Mouse (Mus musculus) liver, embryonic 12.5 days (tissue): ENCODE data around the gene Scaf11. TPM values are rescaled to one million over a fixed set of nuclear protein-coding genes. Genes with fewer than 3 reads are reported as not detected.
"Not testable (repeated sequence)": the region's sequence is repeated elsewhere in the genome, so short reads cannot be mapped to it uniquely, and the experiment has no call there.

Experiments
- ATAC-seq: fragments of 200-750 bp; cut with Nextera tagmentation; 2 replicates; pipeline ENCODE4 v1.8.0; 2017; ENCODE audit warnings: moderate number of reproducible peaks, mild to moderate bottlenecking, moderate library complexity
- H3K27ac ChIP-seq: fragments of 300-500 bp; sonication (generic); 2 replicates; pipeline ENCODE4 v1.5.1; 2016; ENCODE audit warnings: mild to moderate bottlenecking
- H3K27me3 ChIP-seq: fragments of 300-500 bp; sonication (generic); replicated peaks from 2 replicates; pipeline ENCODE4 v1.6.1; 2016; ENCODE audit warnings: mild to moderate bottlenecking, moderate library complexity
- H3K36me3 ChIP-seq: fragments of 300-500 bp; sonication (generic); 2 replicates; pipeline ENCODE4 v1.6.1; 2016; ENCODE audit warnings: mild to moderate bottlenecking, moderate library complexity
- H3K4me1 ChIP-seq: fragments of 300-500 bp; sonication (generic); 2 replicates; pipeline ENCODE4 v1.6.1; 2016
- H3K4me2 ChIP-seq: fragments of 300-500 bp; sonication (generic); 2 replicates; pipeline ENCODE4 v1.6.1; 2016; ENCODE audit warnings: mild to moderate bottlenecking, moderate library complexity
- H3K4me3 ChIP-seq: fragments of 300-500 bp; sonication (generic); 2 replicates; pipeline ENCODE4 v1.5.1; 2016; ENCODE audit warnings: mild to moderate bottlenecking, moderate library complexity
- H3K9ac ChIP-seq: fragments of 300-500 bp; sonication (generic); 2 replicates; pipeline ENCODE4 v1.6.1; 2016; ENCODE audit warnings: mild to moderate bottlenecking, moderate library complexity
- H3K9me3 ChIP-seq: fragments of 300-500 bp; sonication (generic); replicated peaks from 2 replicates; pipeline ENCODE4 v1.6.1; 2016; ENCODE audit warnings: mild to moderate bottlenecking, moderate library complexity
- WGBS: fragments of 180-500 bp; shearing (Covaris S2); methylation state at CpG from one replicate; pipeline ENCODE4 v1.1.7; 2016; ENCODE audit not compliant: insufficient replicate concordance; 5-methylcytosine and 5-hydroxymethylcytosine counted together
- polyA plus RNA-seq: library from polyadenylated mRNA; unstranded; fragments of >200 nt; fragmentation: Nextera tagmentation; extraction: Ambion mirVana; gene quantifications from 2 replicates; pipeline ENCODE4 v1.2.1, GENCODE M21; 2016

The Scaf11 gene
- polyA plus RNA-seq, 1 experiment from 2014 or later, result 68.8 TPM

- Histone ChIP-seq H3K4me1 (peaks cover 23% of the 10 kb centered on the region), H3K9ac (no peak overlapping the region), H3K36me3 (peaks cover 68% of the 10 kb centered on the region), H3K4me2 (no peak overlapping the region), H3K9me3 (no peaks in the 10 kb centered on the region), H3K4me3 (no peak overlapping the region), H3K27ac (no peak overlapping the region), H3K27me3 (no peaks in the 10 kb centered on the region)
- no peak for ATAC-seq
- WGBS, result 89% methylated on average over 10 of the region's 10 CpGs
Observed at GRCm38 (mm10) chr15:96446785-96447184, 13.9 kb downstream of the Scaf11 start.

- not testable (repeated sequence) for H3K9ac ChIP-seq, H3K27me3 ChIP-seq, H3K4me3 ChIP-seq, ATAC-seq, H3K27ac ChIP-seq, H3K4me1 ChIP-seq, H3K4me2 ChIP-seq, H3K9me3 ChIP-seq
- peaks cover 67% of the 10 kb centered on the region for H3K36me3 ChIP-seq
- WGBS, result 63% methylated on average over 6 of the region's 6 CpGs
Observed at GRCm38 (mm10) chr15:96441480-96441879, 19.2 kb downstream of the Scaf11 start.

- Histone ChIP-seq H3K27ac (no peak overlapping the region), H3K36me3 (peaks cover 79% of the 10 kb centered on the region), H3K27me3 (no peaks in the 10 kb centered on the region), H3K9me3 (no peaks in the 10 kb centered on the region), H3K4me1 (no peaks in the 10 kb centered on the region), H3K9ac (no peak overlapping the region), H3K4me3 (no peak overlapping the region), H3K4me2 (no peak overlapping the region)
- 91% methylated on average over 1 of the region's 1 CpGs for WGBS
- ATAC-seq, result no peak
Observed at GRCm38 (mm10) chr15:96434202-96434601, 26.4 kb downstream of the Scaf11 start.

GRCm38 (mm10) chr15:96419920-96420319 lies 40.7 kb downstream of the Scaf11 start:
- Histone ChIP-seq H3K9me3 (no peaks in the 10 kb centered on the region), H3K4me3 (no peak overlapping the region), H3K4me2 (no peak overlapping the region), H3K27ac (no peak overlapping the region), H3K9ac (no peak overlapping the region), H3K36me3 (peaks cover 93% of the 10 kb centered on the region), H3K4me1 (no peaks in the 10 kb centered on the region), H3K27me3 (no peaks in the 10 kb centered on the region)
- WGBS, result 94% methylated on average over 8 of the region's 8 CpGs
- no peak for ATAC-seq

- 0 out of 2 replicates have a peak, but pooled peaks have one; percentile 24 for ATAC-seq
- no peak overlapping the region for H3K4me2 ChIP-seq
- H3K27me3 ChIP-seq, result no peaks in the 10 kb centered on the region
- H3K9ac ChIP-seq, result no peak overlapping the region
- no peaks in the 10 kb centered on the region for H3K9me3 ChIP-seq
- no peak overlapping the region for H3K4me3 ChIP-seq
- H3K27ac ChIP-seq, result no peak overlapping the region
- WGBS, result 91% methylated on average over 12 of the region's 12 CpGs
- no peaks in the 10 kb centered on the region for H3K4me1 ChIP-seq
- peaks cover 96% of the 10 kb centered on the region for H3K36me3 ChIP-seq
Observed at GRCm38 (mm10) chr15:96418161-96418560, 42.5 kb downstream of the Scaf11 start.

GRCm38 (mm10) chr15:96408717-96409121 lies 51.9 kb downstream of the Scaf11 start:
- H3K9ac ChIP-seq, result no peak overlapping the region
- peaks cover 73% of the 10 kb centered on the region for H3K36me3 ChIP-seq
- 83% methylated on average over 6 of the region's 6 CpGs for WGBS

GRCm38 (mm10) chr15:96407151-96407550 lies 53.5 kb downstream of the Scaf11 start:
- WGBS, result 82% methylated on average over 2 of the region's 2 CpGs
- no peak for ATAC-seq
- H3K27ac ChIP-seq, result no peak overlapping the region
- no peak overlapping the region for H3K4me2 ChIP-seq
- H3K4me1 ChIP-seq, result no peaks in the 10 kb centered on the region
- H3K9ac ChIP-seq, result no peak overlapping the region
- no peaks in the 10 kb centered on the region for H3K27me3 ChIP-seq
- H3K36me3 ChIP-seq, result peaks cover 71% of the 10 kb centered on the region
- no peak overlapping the region for H3K4me3 ChIP-seq
- H3K9me3 ChIP-seq, result no peaks in the 10 kb centered on the region

More at GRCm38 (mm10) chr15:96408717-96409121, 51.9 kb downstream of the Scaf11 start:
- no peak overlapping the region for H3K4me3 ChIP-seq
- no peak overlapping the region for H3K27ac ChIP-seq
- peak; percentile 53; the same call in 1 of the 2 replicates for ATAC-seq
- no peaks in the 10 kb centered on the region for H3K27me3 ChIP-seq
- H3K9me3 ChIP-seq, result no peaks in the 10 kb centered on the region
- no peaks in the 10 kb centered on the region for H3K4me1 ChIP-seq
- no peak overlapping the region for H3K4me2 ChIP-seq

GRCm38 (mm10) chr15:96406253-96406652 lies 54.4 kb downstream of the Scaf11 start:
- Histone ChIP-seq H3K4me3 (no peak overlapping the region), H3K27me3 (no peaks in the 10 kb centered on the region), H3K4me2 (no peak overlapping the region), H3K9ac (no peak overlapping the region), H3K4me1 (no peaks in the 10 kb centered on the region), H3K27ac (no peak overlapping the region), H3K9me3 (no peaks in the 10 kb centered on the region), H3K36me3 (peaks cover 73% of the 10 kb centered on the region)
- 75% methylated on average over 4 of the region's 4 CpGs for WGBS
- ATAC-seq, result no peak

GRCm38 (mm10) chr15:96405548-96405947 lies 55.1 kb downstream of the Scaf11 start:
- H3K27ac ChIP-seq, result no peak overlapping the region
- H3K4me3 ChIP-seq, result no peak overlapping the region
- H3K4me2 ChIP-seq, result no peak overlapping the region
- 84% methylated on average over 5 of the region's 5 CpGs for WGBS
- H3K9ac ChIP-seq, result no peak overlapping the region
- no peaks in the 10 kb centered on the region for H3K9me3 ChIP-seq
- H3K27me3 ChIP-seq, result no peaks in the 10 kb centered on the region
- H3K4me1 ChIP-seq, result no peaks in the 10 kb centered on the region
- peaks cover 72% of the 10 kb centered on the region for H3K36me3 ChIP-seq
- ATAC-seq, result no peak

- WGBS, result 89% methylated on average over 10 of the region's 10 CpGs
Observed at GRCm38 (mm10) chr15:96398333-96398732, 62.3 kb downstream of the Scaf11 start.

GRCm38 (mm10) chr15:96396641-96397344 lies 63.9 kb downstream of the Scaf11 start:
- peaks cover 88% of the 10 kb centered on the region for H3K36me3 ChIP-seq

More at GRCm38 (mm10) chr15:96398333-96398732, 62.3 kb downstream of the Scaf11 start:
- no peaks in the 10 kb centered on the region for H3K4me1 ChIP-seq
- H3K36me3 ChIP-seq, result peaks cover 90% of the 10 kb centered on the region
- H3K4me2 ChIP-seq, result no peak overlapping the region
- H3K4me3 ChIP-seq, result no peak overlapping the region
- H3K9ac ChIP-seq, result no peak overlapping the region
- H3K27ac ChIP-seq, result no peak overlapping the region
- H3K27me3 ChIP-seq, result no peaks in the 10 kb centered on the region
- ATAC-seq, result no peak
- no peaks in the 10 kb centered on the region for H3K9me3 ChIP-seq

GRCm38 (mm10) chr15:96395071-96395470 lies 65.6 kb downstream of the Scaf11 start:
- 94% methylated on average over 6 of the region's 6 CpGs for WGBS
- ATAC-seq, result no peak
- H3K36me3 ChIP-seq, result peaks cover 91% of the 10 kb centered on the region

More at GRCm38 (mm10) chr15:96396641-96397344, 63.9 kb downstream of the Scaf11 start:
- no peak for ATAC-seq
- no peak overlapping the region for H3K27ac ChIP-seq
- 77% methylated on average over 8 of the region's 8 CpGs for whole genome bisulfite sequencing
- H3K4me1 ChIP-seq, result no peaks in the 10 kb centered on the region
- no peak overlapping the region for H3K4me2 ChIP-seq
- H3K27me3 ChIP-seq, result no peaks in the 10 kb centered on the region
- no peaks in the 10 kb centered on the region for H3K9me3 ChIP-seq
- no peak overlapping the region for H3K9ac ChIP-seq
- no peak overlapping the region for H3K4me3 ChIP-seq

More at GRCm38 (mm10) chr15:96395071-96395470, 65.6 kb downstream of the Scaf11 start:
- no peak overlapping the region for H3K4me2 ChIP-seq
- H3K27ac ChIP-seq, result no peak overlapping the region
- no peaks in the 10 kb centered on the region for H3K9me3 ChIP-seq
- H3K9ac ChIP-seq, result no peak overlapping the region
- no peaks in the 10 kb centered on the region for H3K4me1 ChIP-seq
- H3K27me3 ChIP-seq, result no peaks in the 10 kb centered on the region
- no peak overlapping the region for H3K4me3 ChIP-seq
